Mouse (Mus musculus) gastrocnemius, adult 18-20 months (tissue): ENCODE measurements around the gene Dek. TPM values are rescaled to one million over a fixed set of nuclear protein-coding genes. Genes with fewer than 3 reads are reported as not detected.

Experiments
- DNase-seq: peaks from one replicate; pipeline ENCODE4 v3.0.0; 2021; ENCODE audit warnings: low spot score
- total RNA-seq, 2 experiments: library from RNA; stranded (reverse); gene quantifications; 2 replicates each; pipeline ENCODE4 v1.2.3; 2021

Dek gene
- total RNA-seq, 2 experiments from 2014 or later: 36.0 to 36.8 TPM

GRCm38 (mm10) chr13:47056126-47056525, 49.9 kb downstream of the Dek start:
- DNase-seq: no peak

DNA sequence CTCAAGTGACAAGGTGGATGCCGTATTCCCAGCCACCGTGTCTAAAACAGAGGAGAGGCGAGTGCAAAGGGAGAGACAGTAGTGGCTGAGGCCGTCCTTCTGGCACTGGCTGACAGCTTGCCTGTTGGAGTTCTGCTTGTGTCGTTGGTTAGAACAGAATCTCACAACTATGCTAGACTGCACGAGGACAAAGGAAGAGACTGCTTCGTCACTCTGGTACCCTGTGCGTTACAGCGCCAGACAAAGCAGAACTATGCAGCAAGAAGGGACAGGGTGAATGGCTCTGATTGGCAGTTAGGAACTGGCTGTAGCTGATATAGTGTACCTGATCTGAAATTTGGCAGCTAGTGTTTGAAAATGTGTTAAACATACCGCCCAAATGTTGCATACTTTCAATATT, 52.0 kb downstream of the Dek start:
- no peak for DNase-seq

DNA sequence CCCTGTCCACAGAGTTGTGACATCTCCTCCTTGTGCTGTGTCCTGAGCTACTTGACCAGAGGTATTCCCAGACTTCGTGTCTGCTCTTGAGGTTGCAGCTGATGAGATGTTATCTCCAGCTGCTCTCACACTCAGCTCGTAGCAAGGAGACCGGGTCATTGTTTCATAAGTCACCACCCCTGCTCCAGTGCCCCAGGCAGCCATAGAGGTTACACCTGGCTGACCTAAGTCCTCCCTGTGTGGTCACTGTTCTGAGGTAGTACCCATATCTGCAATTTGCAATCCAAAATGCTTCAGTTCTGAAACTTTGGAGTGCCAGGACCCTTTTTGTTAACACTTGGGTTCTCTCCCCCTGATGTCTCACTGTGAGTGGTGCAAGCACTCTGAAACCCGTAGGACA, 56.0 kb downstream of the Dek start:
- DNase-seq: no peak

DNA sequence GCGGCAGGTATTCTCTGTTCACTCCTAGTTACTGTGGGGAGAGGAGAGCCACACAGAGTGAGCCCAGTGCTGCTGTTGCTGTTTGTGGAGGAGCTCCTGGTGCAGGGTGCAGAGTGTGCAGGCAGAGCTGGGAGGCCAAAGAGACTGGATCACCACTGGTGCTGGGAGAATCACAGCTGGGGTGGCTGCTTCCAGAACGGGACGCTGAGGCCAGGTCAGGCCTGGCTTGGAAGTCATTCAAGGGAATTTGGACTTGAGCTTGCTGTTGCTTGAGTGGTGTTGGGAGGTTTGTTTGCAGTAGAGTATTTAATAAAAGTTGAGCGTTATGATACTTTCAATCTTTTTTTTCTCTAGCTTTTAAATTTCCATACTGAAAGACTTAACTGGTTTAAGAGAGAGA, 58.0 kb downstream of the Dek start:
- DNase-seq: peak; percentile 24

DNA sequence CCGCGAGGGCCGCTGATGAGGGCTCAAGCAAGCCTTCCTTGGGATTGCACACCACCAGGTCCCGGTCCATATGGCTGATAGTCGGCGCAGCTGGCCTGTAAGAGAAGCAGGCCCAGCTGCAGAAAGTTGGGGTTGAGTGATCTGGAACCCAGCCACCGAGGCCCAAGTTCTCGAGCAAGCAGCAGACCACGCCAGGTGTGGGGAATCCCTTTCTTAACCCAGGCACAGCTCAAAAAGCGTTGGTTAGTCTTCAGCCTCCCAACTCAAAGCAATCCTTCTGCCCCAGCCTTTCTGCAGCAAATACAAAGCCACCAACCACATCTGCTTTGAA, 61.4 kb downstream of the Dek start, which contains the start of gene Tpmt:
Gene Tpmt (minus strand): TSS at position 121 of the 331 bp plus-strand sequence.
- DNase-seq: peak; percentile 5

DNA sequence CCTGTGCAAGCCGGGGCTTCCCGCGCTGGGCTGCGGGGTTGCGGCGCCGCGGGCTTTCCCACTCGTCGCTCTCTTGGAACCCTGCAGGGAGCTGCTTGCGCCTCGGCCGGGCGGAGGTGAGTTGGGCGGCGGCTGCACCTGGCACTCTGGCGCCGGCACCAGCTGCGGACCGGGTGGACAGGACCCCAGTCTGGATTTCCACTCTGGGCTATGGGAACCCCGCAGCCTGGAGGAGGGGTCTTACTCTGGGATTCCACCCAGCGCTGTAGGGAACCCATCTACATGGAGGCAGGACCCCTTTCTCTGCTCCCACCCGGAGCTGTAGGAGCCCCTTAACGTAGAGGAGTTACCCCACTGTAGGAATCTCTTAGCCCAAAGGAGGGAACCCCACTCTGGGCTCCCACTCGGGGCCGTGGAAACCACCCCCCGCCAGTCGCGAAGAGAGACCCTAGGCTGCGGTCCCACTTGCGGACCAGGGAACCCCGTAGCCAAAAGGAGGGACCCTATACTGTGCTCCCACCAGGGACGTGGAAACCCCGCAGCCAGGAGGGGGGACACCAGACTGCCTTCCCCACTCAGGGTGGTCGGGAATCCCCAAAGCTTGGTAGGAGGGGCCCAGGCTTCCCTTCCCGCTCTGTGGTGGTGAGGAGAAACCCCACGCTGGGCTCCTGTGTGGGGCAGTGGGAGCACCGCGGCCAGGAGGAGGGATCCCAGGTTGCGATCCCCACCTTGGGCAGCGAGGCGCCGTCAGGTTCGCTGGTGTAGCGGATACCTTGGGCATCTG, 62.0 kb downstream of the Dek start:
- DNase-seq: peak; percentile 9

DNA sequence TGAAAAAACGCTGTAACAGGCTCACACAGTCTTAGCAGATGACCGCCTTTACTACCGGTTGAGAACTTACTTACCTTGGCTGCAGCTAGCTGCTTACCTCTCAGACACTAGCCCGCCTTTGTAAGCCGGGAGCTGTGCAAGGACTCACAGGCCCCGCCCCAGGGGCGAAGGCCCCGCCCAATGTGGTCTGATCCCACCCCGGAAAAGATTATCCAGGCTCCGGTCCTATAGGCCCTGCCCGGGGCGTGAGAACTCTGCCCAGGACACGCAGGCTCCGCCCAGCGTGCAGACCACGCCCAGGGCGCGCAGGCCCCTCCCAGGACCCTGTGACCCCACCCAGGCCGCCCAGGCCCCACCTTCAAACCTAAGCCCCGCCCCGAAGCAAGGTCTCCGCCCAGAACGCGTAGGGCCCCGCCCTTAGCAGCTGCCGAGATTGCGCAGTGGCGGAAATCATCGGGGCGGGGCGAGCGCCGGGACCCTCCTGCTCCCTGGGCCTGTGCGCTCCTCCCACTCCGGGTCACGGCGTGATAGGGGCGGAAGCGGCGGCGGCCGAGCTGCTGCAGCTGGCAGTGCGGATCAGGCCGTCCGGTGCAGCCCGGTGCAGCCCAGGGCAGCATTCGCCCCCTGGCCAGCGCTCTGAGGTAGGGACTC, 62.8 kb downstream of the Dek start, which contains the start of gene Kdm1b:
Gene Kdm1b (plus strand): TSS at position 470 of the 651 bp plus-strand sequence.
- DNase-seq: peak; percentile 98

DNA sequence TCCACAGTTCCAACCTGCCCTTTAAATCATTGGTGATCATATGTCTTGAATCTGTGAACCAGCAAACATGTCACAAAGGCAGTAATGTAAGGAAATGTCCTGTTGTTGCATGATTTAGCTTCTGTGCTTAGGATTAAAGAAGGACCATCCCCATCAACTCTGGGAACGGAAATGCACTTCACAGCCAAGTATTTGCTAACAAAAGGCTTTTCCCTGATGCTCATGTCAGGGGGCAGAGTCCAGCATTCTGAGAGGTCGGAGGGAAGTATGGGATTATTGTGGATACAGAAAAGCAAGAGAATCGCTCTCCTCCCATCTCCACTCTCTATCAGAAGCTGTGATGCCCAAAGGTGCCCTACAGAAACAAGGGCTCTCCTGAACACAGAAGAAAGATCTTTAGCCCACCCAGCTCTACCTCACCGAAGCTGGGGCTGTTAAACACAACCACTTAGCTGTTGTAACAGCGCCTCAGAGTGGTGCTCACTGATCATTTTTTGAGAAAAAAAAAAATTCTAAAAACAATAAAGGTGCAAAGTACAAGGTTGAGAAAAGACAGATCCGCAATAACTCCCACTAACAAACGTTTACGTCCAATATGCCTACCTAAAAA, 63.9 kb downstream of the Dek start:
- no peak for DNase-seq

- no peak for DNase-seq
Observed at GRCm38 (mm10) chr13:47040061-47040460, 65.9 kb downstream of the Dek start.

GRCm38 (mm10) chr13:47037946-47038345, 68.1 kb downstream of the Dek start:
- DNase-seq: no peak

Other genes with a start within 250 kb of the Dek start
- gene Kif13a, start 176.3 kb downstream of the Dek start, total RNA-seq: 10 to 100 TPM; 82.9 to 87.5 TPM
- 1 to 10 TPM; 5.1 to 5.2 TPM for gene Nhlrc1, start 91.4 kb downstream of the Dek start, total RNA-seq
- gene Kdm1b, start 62.7 kb downstream of the Dek start, total RNA-seq: 1 to 10 TPM; 7.9 to 8.6 TPM
- 1 to 10 TPM; 3.7 to 6.6 TPM for gene Tpmt, start 61.5 kb downstream of the Dek start, total RNA-seq
- 10 to 100 TPM; 17.5 to 29.4 TPM for gene Rnf144b, start 16.5 kb upstream of the Dek start, total RNA-seq